Mouse (Mus musculus): ENCODE results near the gene Grb2. TPM values are rescaled to one million over a fixed set of nuclear protein-coding genes. Genes with fewer than 3 reads are reported as not detected.

Gene Grb2
- total and polyA plus RNA-seq, 3 experiments, result 52.0 to 109 (median 107) TPM

DNA sequence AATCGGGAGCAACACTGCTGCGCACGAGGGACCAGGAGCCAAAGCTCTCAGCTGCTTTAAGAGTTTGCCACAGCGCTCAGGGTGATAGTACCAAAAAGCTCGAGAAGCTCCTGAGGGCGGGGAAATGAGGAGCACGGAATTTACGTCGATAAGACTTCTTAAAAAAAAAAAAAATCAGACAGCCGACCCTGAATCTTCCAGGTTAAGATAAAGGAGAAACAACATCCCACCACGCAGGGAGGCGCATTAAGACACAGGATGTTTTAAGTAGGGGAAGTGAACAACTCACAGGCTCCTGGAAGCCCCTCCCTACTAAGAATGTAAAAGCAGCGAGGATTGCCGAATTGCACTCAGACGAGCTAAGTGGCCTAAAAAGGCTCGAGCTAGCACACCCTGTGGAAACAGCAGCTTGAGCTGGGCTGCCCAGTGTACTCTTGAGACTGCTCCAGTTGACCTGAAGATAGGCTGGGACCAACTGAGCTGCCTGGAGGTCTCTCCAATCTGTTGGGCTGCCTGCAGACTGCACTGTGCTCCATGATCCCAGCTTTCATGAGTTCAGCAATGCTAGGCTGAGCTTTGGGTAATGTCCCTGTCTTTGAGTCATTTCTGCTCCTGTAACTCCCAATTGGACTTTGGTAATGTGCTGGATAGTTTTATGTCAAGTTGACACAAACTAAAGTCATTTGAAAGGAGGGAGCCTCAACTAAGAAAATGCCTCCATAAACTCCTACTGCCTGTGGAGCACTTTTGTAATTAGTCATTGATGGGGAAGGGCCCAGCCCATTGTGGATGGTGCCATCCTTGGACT lies 95.1 kb downstream of the Grb2 start:
- DNase-seq, result peak in 1 of 2 experiments; percentile 55
- 2% methylated on average over 16 of the region's 16 CpGs for WGBS
- H3K9ac ChIP-seq (ENCODE audit: low read depth, low read length), result peak overlapping the region; percentile 81
- peaks cover 5% of the 10 kb centered on the region for H3K4me1 ChIP-seq (ENCODE audit: control insufficient read depth, insufficient read depth, low read length)
- intact Hi-C loops (cut with DNase I), result loop anchor here (5.0 kb wide), 1 partner anchor 121 kb away; the partner anchor contains the start of gene Nt5c
- peak overlapping the region; percentile 90 for H3K4me3 ChIP-seq
- H3K36me3 ChIP-seq (ENCODE audit: control insufficient read depth, insufficient read depth, low read length), result no peaks in the 10 kb centered on the region
- no peaks in the 10 kb centered on the region for H3K79me2 ChIP-seq (replicated peaks; ENCODE audit: control insufficient read depth, insufficient read depth, low read length)
- no peaks in the 10 kb centered on the region for H3K27me3 ChIP-seq (ENCODE audit: control insufficient read depth, insufficient read depth, low read length)
- TF ChIP-seq POLR2A (IDR thresholded peaks at IDR 0.05; ENCODE audit: insufficient read depth, low read depth, low read length) (no peak), EP300 (IDR thresholded peaks at IDR 0.05; ENCODE audit: insufficient read depth, low read depth, low read length) (no peak), CTCF (IDR thresholded peaks at IDR 0.05) (no peak)
- H3K27ac ChIP-seq, result peak overlapping the region; percentile 99

DNA sequence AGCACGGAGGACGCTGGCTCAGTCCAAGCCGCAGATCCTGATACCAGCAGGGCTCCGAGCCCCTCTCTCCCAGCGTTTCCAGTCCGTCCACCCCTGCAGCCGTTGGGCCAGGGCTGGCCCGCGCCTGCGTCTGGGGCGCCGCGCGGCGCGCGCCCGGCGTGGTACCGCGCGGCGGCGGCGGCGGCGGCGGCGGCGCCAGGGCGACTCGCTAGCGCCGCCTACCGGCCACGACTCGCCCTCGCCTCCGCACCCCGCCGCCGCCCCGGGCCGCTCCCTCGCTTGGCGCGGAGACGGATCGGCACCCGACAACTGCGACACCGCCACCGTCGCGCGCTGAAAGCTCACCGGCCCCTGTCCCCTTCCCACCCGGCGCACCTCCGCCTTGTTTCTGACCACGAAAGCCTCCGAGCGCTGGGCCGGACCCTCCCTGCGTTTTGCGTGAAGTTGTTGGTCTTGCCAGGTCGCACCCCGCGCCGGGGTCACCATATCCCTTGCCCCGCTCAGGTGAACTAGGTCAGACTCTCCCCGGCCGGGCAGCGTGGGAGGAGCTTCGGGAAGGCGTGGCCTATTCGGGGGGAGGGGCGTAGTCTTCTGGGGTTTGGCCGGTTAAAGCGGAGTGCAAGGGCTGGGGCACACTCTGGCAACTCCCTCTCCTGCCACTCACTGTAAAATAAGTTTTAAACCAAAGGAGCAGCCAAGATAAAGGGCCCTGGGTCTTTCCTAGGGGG lies 95.8 kb downstream of the Grb2 start, which contains the start of gene Mif4gd:
TSS of gene Mif4gd (minus strand) at position 560 of the 728 bp plus-strand sequence.
- intact Hi-C loops (cut with DNase I), result loop anchor here (5.0 kb wide), 1 partner anchor 120 kb away; the partner anchor contains the start of gene Nt5c
- under 1% methylated on average over 76 of the region's 80 CpGs for WGBS
- Histone ChIP-seq H3K4me1 (ENCODE audit: control insufficient read depth, insufficient read depth, low read length) (peaks cover 5% of the 10 kb centered on the region), H3K27me3 (ENCODE audit: control insufficient read depth, insufficient read depth, low read length) (no peaks in the 10 kb centered on the region), H3K79me2 (replicated peaks; ENCODE audit: control insufficient read depth, insufficient read depth, low read length) (no peaks in the 10 kb centered on the region), H3K9ac (ENCODE audit: low read depth, low read length) (peak within 1 kb of the TSS; percentile 81), H3K4me3 (peak within 1 kb of the TSS; percentile 90), H3K27ac (peak within 1 kb of the TSS; percentile 99), H3K36me3 (ENCODE audit: control insufficient read depth, insufficient read depth, low read length) (no peaks in the 10 kb centered on the region)
- peak; percentile 95 to 98 for DNase-seq
- peak; percentile 64 for TF ChIP-seq CTCF (IDR thresholded peaks at IDR 0.05)
- TF ChIP-seq POLR2A (IDR thresholded peaks at IDR 0.05; ENCODE audit: insufficient read depth, low read depth, low read length), result peak; percentile 78
- TF ChIP-seq EP300 (IDR thresholded peaks at IDR 0.05; ENCODE audit: insufficient read depth, low read depth, low read length), result 0 out of 2 replicates have a peak, but pooled peaks have one; percentile 48

GRCm38 (mm10) chr11:115612059-115612409 lies 96.4 kb downstream of the Grb2 start:
- H3K4me1 ChIP-seq (ENCODE audit: control insufficient read depth, insufficient read depth, low read length), result peaks cover 5% of the 10 kb centered on the region
- intact Hi-C loops (cut with DNase I), result loop anchor here (5.0 kb wide), 1 partner anchor 120 kb away; the partner anchor contains the start of gene Nt5c
- H3K9ac ChIP-seq (ENCODE audit: low read depth, low read length), result peak overlapping the region; percentile 81
- DNase-seq, result peak; percentile 83 to 84
- under 1% methylated on average over 13 of the region's 13 CpGs for WGBS
- no peaks in the 10 kb centered on the region for H3K36me3 ChIP-seq (ENCODE audit: control insufficient read depth, insufficient read depth, low read length)
- H3K4me3 ChIP-seq, result peak overlapping the region; percentile 90
- H3K79me2 ChIP-seq (replicated peaks; ENCODE audit: control insufficient read depth, insufficient read depth, low read length), result no peaks in the 10 kb centered on the region
- H3K27me3 ChIP-seq (ENCODE audit: control insufficient read depth, insufficient read depth, low read length), result no peaks in the 10 kb centered on the region
- peak; percentile 40 for TF ChIP-seq CTCF (IDR thresholded peaks at IDR 0.05)
- TF ChIP-seq POLR2A (IDR thresholded peaks at IDR 0.05; ENCODE audit: insufficient read depth, low read depth, low read length), result no peak
- no peak for TF ChIP-seq EP300 (IDR thresholded peaks at IDR 0.05; ENCODE audit: insufficient read depth, low read depth, low read length)
- peak overlapping the region; percentile 99 for H3K27ac ChIP-seq

DNA sequence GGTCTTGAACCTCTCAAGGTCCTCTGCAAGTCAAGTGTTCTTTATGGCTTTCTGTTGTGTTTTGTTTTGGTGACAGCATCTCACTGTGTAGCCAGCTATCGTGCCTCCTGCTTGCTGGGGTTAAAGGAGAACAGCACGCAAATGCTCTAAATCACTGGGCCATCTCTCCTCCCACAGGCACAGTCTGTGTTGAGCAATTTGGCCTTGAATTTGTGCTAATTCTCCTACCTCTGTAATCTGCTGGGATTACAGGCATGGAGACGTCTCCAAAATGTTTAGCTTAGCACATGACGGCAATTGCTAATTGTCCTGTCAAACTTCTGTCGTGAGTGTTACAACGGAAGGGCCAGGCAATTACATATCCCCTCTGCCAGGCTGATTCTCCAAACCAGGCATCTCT lies 97.2 kb downstream of the Grb2 start:
- 88% methylated on average over 6 of the region's 6 CpGs for WGBS
- no peaks in the 10 kb centered on the region for H3K36me3 ChIP-seq (ENCODE audit: control insufficient read depth, insufficient read depth, low read length)
- no peak for DNase-seq
- no peak overlapping the region for H3K9ac ChIP-seq (ENCODE audit: low read depth, low read length)
- H3K4me1 ChIP-seq (ENCODE audit: control insufficient read depth, insufficient read depth, low read length), result peaks cover 5% of the 10 kb centered on the region
- no peaks in the 10 kb centered on the region for H3K27me3 ChIP-seq (ENCODE audit: control insufficient read depth, insufficient read depth, low read length)
- H3K27ac ChIP-seq, result no peak overlapping the region
- no peak for TF ChIP-seq EP300 (IDR thresholded peaks at IDR 0.05; ENCODE audit: insufficient read depth, low read depth, low read length)
- TF ChIP-seq CTCF (IDR thresholded peaks at IDR 0.05), result no peak
- TF ChIP-seq POLR2A (IDR thresholded peaks at IDR 0.05; ENCODE audit: insufficient read depth, low read depth, low read length), result no peak
- H3K4me3 ChIP-seq, result no peak overlapping the region
- intact Hi-C loops (cut with DNase I), result loop anchor here (5.0 kb wide), 1 partner anchor 119 kb away; the partner anchor contains the start of gene Nt5c
- H3K79me2 ChIP-seq (replicated peaks; ENCODE audit: control insufficient read depth, insufficient read depth, low read length), result no peaks in the 10 kb centered on the region

GRCm38 (mm10) chr11:115609576-115609975 lies 98.8 kb downstream of the Grb2 start:
- H3K27ac ChIP-seq, result no peak overlapping the region
- no peaks in the 10 kb centered on the region for H3K27me3 ChIP-seq (ENCODE audit: control insufficient read depth, insufficient read depth, low read length)
- H3K36me3 ChIP-seq (ENCODE audit: control insufficient read depth, insufficient read depth, low read length), result no peaks in the 10 kb centered on the region; the same call in 1 of the 2 replicates
- TF ChIP-seq EP300 (IDR thresholded peaks at IDR 0.05; ENCODE audit: insufficient read depth, low read depth, low read length), result no peak
- TF ChIP-seq POLR2A (IDR thresholded peaks at IDR 0.05; ENCODE audit: insufficient read depth, low read depth, low read length), result no peak
- no peak for TF ChIP-seq CTCF (IDR thresholded peaks at IDR 0.05)
- H3K79me2 ChIP-seq (replicated peaks; ENCODE audit: control insufficient read depth, insufficient read depth, low read length), result peaks cover under 1% of the 10 kb centered on the region; the same call in 1 of the 2 replicates
- DNase-seq, result no peak
- no peak overlapping the region for H3K4me3 ChIP-seq
- intact Hi-C loops (cut with DNase I), result no loop called here
- no peak overlapping the region for H3K9ac ChIP-seq (ENCODE audit: low read depth, low read length)
- peaks cover 7% of the 10 kb centered on the region for H3K4me1 ChIP-seq (ENCODE audit: control insufficient read depth, insufficient read depth, low read length)
- 70% methylated on average over 3 of the region's 3 CpGs for WGBS
